Comparison of ENCODE assay signal across 17 mouse cellular contexts in the genomic region with DNA sequence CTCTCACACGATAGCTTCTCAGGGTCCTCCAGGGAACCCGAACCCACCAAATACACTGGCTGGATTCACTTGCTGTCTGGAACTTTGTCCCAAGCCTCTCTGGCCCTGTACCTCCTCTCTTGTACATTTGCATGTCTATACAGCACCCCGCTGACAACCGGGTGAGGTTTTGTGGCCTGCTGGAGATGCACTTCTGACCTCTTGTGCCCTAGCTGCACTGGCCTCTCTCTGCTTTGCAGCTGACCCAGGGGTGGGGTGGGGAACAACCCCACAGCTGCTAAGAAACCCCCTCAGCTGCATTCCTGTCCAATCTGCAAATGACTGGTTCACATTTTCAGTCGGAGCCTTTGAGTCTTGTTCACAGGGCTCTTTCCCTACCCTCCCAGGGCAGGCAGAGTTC. TPM values are rescaled to one million over a fixed set of nuclear protein-coding genes. Genes with fewer than 3 reads are reported as not detected.
"Had no signal": no experiment of that assay in that cellular context is flagged by ENCODE, and none has a peak within 500 bp of the region (broad histone marks: within the 10 kb centered on the region; RNA-seq: fewer than 3 reads in every experiment).

No protein-coding gene starts in this region.

- H3K4me1 ChIP-seq: limb, embryonic 13.5 days; stomach, embryonic 15.5 days had no signal

- H3K9me3 ChIP-seq: kidney, embryonic 15.5 days; limb, embryonic 13.5 days; neural tube, embryonic 13.5 days; stomach, embryonic 15.5 days had no signal

- H3K9ac ChIP-seq: kidney, embryonic 15.5 days; limb, embryonic 13.5 days; liver, embryonic 14.5 days; neural tube, embryonic 13.5 days; stomach, embryonic 15.5 days had no signal

- H3K27ac ChIP-seq: kidney, embryonic 15.5 days; left cerebral cortex, adult 2 months; limb, embryonic 13.5 days; liver, embryonic 14.5 days; neural tube, embryonic 13.5 days; stomach, embryonic 15.5 days had no signal

- H3K27me3 ChIP-seq: neural tube, embryonic 13.5 days; stomach, embryonic 15.5 days had no signal

- DNase-seq: kidney, adult 2 months; kidney, postnatal 14 days; lung, adult 18-20 months; lung, postnatal 36 days; right cerebral cortex, postnatal 14 days; thymus, postnatal 36 days had no signal

- H3K4me2 ChIP-seq: kidney, embryonic 15.5 days; limb, embryonic 13.5 days; neural tube, embryonic 13.5 days; stomach, embryonic 15.5 days had no signal

- H3K4me3 ChIP-seq: kidney, embryonic 15.5 days; left cerebral cortex, adult 2 months; limb, embryonic 13.5 days; neural tube, embryonic 13.5 days; stomach, embryonic 15.5 days had no signal

RNA-seq across cellular contexts. Expression of a gene that starts 48.6 kb away (rescaled TPM):
- total RNA-seq: liver, adult 2 months; megakaryocyte progenitor cell, adult 5-6 weeks; monocyte, adult 5-6 weeks had no signal
- polyA plus RNA-seq: kidney, adult 2 months; kidney, embryonic 15.5 days; large intestine, adult 2 months; limb, embryonic 13.5 days; liver, adult 2 months; liver, embryonic 14.5 days; stomach, embryonic 15.5 days; testis, adult 2 months had no signal
